Mouse (Mus musculus): ENCODE data around the gene Ltbp1. TPM values are rescaled to one million over a fixed set of nuclear protein-coding genes. Genes with fewer than 3 reads are reported as not detected.

The Ltbp1 gene
- total RNA-seq, 2 experiments from 2014 or later: 38.5 to 43.3 TPM

DNA sequence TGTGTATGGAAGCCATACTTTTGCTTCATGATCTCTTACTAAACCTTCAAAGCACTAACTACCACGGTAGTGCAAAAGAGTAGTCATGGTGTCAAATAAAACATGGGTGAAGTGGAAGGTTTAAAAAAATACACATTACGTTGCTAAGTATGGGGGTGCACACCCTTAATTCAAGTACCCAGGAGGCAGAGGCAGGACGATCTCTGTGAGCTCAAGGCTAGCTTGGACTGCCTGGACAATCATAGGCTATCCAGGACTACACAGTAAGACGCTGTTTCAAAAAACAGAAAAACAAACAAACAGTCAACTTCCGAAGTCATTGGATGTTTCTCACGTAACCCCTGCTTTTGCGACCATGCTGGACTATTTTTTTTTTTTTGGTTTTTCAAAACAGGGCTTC, 354.7 kb downstream of the Ltbp1 start:
- DNase-seq: no peak

DNA sequence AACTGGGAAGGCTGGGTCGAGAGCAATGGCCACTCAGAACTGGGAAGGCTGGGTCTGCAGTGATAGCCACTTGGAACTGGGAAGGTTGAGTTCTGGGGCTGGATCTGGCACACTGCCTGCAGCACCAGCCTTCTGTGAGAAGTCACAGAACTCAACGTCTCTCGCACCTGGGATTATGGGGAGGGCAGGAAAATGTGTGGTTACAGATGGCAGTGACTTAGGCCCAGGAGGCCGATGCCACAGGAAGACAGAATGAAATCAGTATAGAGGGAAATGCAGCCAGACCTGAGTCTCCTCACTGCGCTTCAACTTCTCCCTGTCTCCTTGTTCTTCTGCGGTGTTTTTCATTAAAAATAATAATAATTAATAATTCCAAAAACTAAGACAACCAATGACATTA, 361.0 kb downstream of the Ltbp1 start:
- DNase-seq: no peak

- DNase-seq: no peak
Measured at GRCm38 (mm10) chr17:75367486-75368155, 362.3 kb downstream of the Ltbp1 start.

DNA sequence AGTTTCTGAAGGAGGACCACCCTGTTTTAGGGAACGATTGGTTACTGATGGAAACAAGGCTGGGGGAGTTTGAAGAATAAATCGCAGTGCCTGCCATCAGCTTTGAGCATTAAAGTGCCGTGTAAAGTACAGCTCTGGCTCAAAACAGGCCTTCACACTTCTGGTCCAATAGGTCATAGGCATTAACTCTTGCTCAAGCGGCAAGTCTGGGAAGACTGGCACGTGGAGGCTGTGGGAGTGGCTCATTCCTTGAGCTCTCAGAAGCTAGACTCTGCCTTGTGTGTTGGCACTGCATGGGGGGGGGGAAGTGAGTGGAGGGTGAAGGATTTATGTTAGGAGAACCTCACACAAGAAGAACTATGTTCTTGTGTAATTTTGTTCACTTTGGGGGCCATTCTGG, 363.2 kb downstream of the Ltbp1 start:
- DNase-seq: no peak

- peak; percentile 21 to 26 for DNase-seq
Measured at GRCm38 (mm10) chr17:75369351-75369750, 364.0 kb downstream of the Ltbp1 start.

- peak in 1 of 2 experiments; percentile 31 for DNase-seq
Measured at GRCm38 (mm10) chr17:75370120-75370519, 364.8 kb downstream of the Ltbp1 start.

DNA sequence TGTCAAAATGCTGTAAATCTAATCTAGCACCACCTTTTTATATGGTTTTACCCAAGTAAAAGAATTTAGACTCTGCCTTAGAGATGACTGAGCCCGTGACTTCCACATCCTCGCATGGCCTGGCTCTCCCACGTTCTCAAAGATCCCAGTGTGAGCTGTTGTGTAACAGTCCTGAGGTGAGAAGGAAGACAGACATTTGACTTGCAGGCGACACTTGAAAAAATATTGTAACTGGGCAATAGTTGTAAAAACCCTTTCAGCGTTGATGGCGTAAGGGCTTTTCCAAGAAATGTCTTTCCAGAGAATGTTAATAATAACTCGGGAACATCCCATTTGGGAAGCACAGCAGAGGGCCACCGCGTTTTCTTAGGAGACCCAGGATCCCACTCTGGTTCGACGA, 366.3 kb downstream of the Ltbp1 start:
- no peak for DNase-seq

DNA sequence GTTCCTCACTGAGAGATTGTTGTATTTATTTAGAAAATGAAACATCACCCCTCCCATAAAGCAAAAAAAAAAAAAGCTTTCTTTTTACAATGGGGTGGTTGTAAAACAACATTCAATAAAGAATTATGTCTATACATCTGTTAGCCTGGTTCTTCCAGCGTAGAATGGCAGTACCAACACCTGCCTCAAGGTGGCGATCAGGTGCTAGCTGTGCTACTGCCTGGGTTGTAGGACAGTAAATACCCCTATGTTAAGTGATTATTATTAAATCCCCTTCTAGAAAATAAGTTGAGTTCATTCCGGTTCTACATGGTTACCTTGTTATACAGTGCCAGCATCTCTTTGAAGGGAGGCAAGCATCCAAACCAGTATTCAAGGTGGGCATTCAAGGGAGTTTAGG, 367.0 kb downstream of the Ltbp1 start:
- peak; percentile 47 to 78 for DNase-seq

DNA sequence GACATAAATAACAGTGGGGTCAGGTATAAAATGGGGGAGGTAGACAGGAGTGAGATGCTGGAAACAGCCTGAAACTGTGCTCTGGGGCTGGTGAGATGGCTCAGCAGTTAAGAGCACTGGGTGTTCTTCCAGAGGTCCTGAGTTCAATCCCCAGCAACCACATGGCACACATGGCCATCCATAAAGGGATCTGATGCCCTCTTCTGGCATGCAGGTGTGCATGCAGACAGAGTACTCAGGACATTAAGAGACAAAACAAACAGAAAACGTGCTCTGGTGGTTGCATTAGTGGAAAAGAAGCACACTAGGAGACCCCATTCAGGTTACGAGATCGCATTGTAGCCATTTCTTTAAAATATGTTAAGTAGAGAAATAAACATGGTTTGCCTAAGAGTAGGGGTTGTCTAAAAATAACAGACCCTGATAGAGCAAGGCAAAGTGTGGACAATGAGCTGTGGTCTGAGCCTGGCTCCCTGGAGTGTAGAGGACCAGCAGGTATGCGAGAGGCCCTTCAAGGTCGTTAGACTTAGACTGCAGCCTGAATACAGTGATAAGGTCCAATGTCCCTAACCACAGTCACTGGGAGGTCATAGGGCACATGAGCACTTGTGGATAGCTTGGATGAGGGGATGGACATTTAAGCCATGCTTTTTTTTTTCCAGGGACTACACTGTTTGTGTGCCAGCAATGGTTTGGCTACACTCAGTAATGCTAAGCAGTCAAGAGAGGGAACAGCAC, 369.1 kb downstream of the Ltbp1 start:
- no peak for DNase-seq

DNA sequence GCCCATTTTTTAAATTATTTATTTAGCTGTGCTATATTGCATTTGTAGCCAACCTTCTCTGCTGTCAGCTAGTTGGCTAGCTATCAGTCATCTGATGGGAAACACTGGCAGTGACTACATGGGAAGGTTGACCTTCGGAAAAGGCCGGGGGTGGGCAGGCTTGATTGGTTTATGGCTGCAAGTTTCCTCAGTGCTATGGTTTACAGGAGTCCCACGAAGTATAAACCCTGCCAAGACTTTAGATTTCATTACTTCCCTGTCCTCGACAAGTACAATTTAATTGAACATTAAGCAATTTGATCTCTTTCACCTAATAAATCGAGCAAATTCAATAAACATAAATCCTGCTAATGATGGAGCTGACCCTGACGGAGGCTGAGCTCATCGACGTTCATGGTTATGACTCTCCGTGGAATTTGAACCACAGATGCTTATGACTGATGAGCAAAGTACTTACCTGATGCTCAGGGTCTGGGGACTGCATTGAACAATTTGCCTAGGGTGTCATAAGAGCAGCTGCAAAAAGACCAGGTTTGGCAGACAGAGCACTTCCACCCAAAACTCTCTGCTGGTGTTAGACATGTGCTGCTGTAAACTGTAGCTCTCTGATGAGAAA, 373.0 kb downstream of the Ltbp1 start:
- DNase-seq: no peak

DNA sequence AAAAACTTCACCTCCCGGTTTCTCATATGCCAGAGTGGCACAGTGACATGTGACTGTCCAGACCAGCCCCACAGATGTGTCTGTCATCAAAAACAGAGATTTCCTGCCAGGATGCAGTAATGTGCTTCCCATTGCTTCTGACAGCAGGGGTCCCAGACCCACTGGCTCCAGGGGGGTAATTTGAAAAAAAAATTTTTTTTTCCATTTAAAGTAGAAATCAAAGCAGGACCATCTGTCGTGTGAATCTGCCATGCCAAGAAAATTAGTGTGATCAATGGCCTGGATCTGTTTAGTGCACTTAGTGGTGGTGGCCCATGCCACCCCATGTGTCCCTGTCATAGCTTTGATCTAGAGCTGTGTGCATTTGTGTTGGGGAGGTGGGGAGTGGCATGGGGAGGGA, 374.8 kb downstream of the Ltbp1 start:
- no peak for DNase-seq

- no peak for DNase-seq
Measured at GRCm38 (mm10) chr17:75388402-75388801, 383.0 kb downstream of the Ltbp1 start.

GRCm38 (mm10) chr17:75390142-75390541, 384.8 kb downstream of the Ltbp1 start:
- no peak for DNase-seq

GRCm38 (mm10) chr17:75391429-75392192, 386.2 kb downstream of the Ltbp1 start:
- no peak for DNase-seq

DNA sequence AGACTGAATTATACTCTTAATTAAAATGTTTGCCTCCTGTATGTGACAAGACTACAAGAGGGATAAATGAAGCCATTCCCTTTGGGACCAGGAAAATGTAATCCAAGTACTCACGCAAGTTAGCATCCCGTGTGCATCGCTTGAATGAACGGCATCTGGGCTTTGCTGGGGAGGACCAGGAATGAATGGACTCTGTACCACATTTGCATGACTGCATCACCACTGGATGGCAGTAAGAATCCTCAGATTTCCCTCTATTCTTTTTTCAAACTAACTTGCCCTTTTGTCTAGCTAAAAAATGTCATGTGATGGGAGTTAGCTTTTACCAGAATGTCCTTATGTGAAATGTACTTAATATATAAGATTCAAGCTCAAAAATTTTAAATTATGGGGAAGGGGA, 401.0 kb downstream of the Ltbp1 start:
- peak; percentile 37 to 57 for DNase-seq

DNA sequence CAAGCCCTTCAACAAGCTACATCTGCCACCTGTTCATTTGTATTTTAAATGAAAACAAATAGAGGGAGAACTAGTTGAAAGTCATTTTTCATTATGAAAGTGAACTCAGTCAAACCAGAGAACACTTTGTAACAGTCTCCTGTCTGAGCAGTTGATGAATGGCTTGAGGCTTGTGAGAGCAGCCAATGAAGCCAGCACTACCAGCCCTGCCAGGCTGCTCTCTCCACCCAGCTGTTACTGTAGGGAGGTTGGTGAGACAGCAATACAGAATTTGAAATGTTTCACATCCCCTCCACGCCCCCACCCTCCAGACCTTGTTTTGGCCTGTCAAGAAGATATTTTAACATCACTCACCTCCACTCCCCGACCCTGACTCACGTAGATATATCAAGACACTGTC, 411.5 kb downstream of the Ltbp1 start:
- DNase-seq: no peak

- no peak for DNase-seq
Measured at GRCm38 (mm10) chr17:75434152-75434551, 428.8 kb downstream of the Ltbp1 start.

DNA sequence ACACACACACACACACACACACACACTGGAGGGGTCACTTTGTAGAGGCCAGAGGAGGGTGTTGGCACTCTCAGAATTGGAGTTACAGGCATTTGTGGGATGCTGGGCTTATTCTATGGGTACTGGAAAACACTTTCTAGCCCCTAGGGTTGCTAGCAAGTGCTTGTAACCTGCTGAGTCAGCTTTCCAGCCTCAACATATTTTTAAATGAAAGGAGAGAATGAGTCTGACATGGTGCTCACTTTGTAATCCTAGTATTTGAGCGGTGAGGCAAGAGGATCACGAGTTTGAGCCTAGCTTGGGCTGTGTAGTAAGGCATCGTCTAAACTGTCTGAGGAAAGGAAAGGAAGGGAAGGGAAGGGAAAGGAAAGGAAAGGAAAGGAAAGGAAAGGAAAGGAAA, 429.5 kb downstream of the Ltbp1 start:
- DNase-seq: no peak

- DNase-seq: peak; percentile 65 to 82
Measured at GRCm38 (mm10) chr17:75435599-75435998, 430.2 kb downstream of the Ltbp1 start, which contains the start of gene Rasgrp3. Gene Rasgrp3 (plus strand): TSS chr17:75435896.

- peak; percentile 40 to 42 for DNase-seq
Measured at GRCm38 (mm10) chr17:75436095-75436494, 430.7 kb downstream of the Ltbp1 start.

DNA sequence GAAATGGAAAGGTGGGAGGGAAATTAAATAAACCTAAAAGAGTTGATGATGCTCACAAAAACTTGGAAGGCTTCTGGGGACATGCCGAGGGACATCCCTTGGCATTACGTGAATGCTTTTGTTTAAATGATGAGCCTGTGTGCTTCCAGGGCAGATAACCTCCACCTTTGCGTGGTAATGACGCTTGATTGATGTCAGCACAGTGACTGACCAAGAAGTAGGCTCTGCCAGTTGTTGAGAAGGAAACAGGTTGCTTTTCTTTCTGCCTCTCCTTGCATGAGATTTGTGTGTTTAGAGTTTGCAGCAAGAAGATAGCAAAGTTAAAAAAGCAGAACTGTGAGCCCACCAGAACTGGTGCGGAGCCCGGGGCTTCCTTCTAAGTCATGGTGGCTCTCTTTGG, 431.5 kb downstream of the Ltbp1 start:
- peak in 1 of 2 experiments; percentile 23 for DNase-seq

- peak; percentile 27 to 32 for DNase-seq
Measured at GRCm38 (mm10) chr17:75437239-75437750, 431.9 kb downstream of the Ltbp1 start.

Measured in heart, adult 18-20 months (tissue).